Mouse (Mus musculus): Measurements from ENCODE around the gene Notch4.

GRCm38 (mm10) chr17:34546797-34547196 lies 17.3 kb upstream of the Notch4 start:
- no peak for TF ChIP-seq CTCF (IDR thresholded peaks at IDR 0.05; ENCODE audit: control insufficient read depth, insufficient read depth, low read length)
- TF ChIP-seq POLR2A (IDR thresholded peaks at IDR 0.05; ENCODE audit: borderline replicate concordance, control insufficient read depth, low read depth, low read length): no peak

All from bone marrow, adult 2 months (tissue).